Mouse (Mus musculus) midbrain, embryonic 14.5 days (tissue): ENCODE measurements around the gene Syt9. TPM values are rescaled to one million over a fixed set of nuclear protein-coding genes. Genes with fewer than 3 reads are reported as not detected.

ENCODE experiments used
- ATAC-seq: fragments of 200-750 bp; cut with Nextera tagmentation; 2 replicates; pipeline ENCODE4 v1.8.0; 2017; ENCODE audit warnings: moderate number of reproducible peaks, moderate library complexity; ENCODE audit not compliant: low FRiP score, low TSS enrichment
- DNase-seq: peaks from one replicate; pipeline ENCODE4 v3.0.0-alpha.2; 2015
- H3K27ac ChIP-seq: fragments of 300-500 bp; sonication (generic); replicated peaks from 2 replicates; pipeline ENCODE4 v1.5.1; 2014; ENCODE audit warnings: mild to moderate bottlenecking, low read depth, low read length, moderate library complexity
- H3K27me3 ChIP-seq: fragments of 300-500 bp; sonication (generic); 2 replicates; pipeline ENCODE4 v1.6.1; 2014; ENCODE audit warnings: low read length, control low read depth, mixed read lengths; ENCODE audit not compliant: control insufficient read depth, insufficient read depth
- H3K36me3 ChIP-seq: fragments of 300-500 bp; sonication (generic); 2 replicates; pipeline ENCODE4 v1.6.1; 2014; ENCODE audit warnings: low read length, control low read depth; ENCODE audit not compliant: control insufficient read depth, insufficient read depth
- H3K4me1 ChIP-seq: fragments of 300-500 bp; sonication (generic); 2 replicates; pipeline ENCODE4 v1.6.1; 2014; ENCODE audit warnings: mild to moderate bottlenecking, antibody characterized with exemption, low read length, control low read depth; ENCODE audit not compliant: control insufficient read depth, insufficient read depth
- H3K4me2 ChIP-seq: fragments of 300-500 bp; sonication (generic); 2 replicates; pipeline ENCODE4 v1.6.1; 2014; ENCODE audit warnings: mild to moderate bottlenecking, low read length, moderate library complexity
- H3K4me3 ChIP-seq: fragments of 300-500 bp; sonication (generic); replicated peaks from 2 replicates; pipeline ENCODE4 v1.5.1; 2014; ENCODE audit warnings: low read depth, low read length
- H3K9ac ChIP-seq: fragments of 300-500 bp; sonication (generic); replicated peaks from 2 replicates; pipeline ENCODE4 v1.6.1; 2014; ENCODE audit warnings: mild to moderate bottlenecking, low read length, moderate library complexity
- H3K9me3 ChIP-seq: fragments of 300-500 bp; sonication (generic); 2 replicates; pipeline ENCODE4 v1.6.1; 2016; ENCODE audit warnings: low read length, control low read depth, mixed read lengths; ENCODE audit not compliant: control insufficient read depth
- WGBS: fragments of 180-500 bp; shearing (Covaris S2); extraction: QIAGEN DNeasy Blood & Tissue Kit; methylation state at CpG from one replicate; pipeline ENCODE4 v1.1.7; 2014; 5-methylcytosine and 5-hydroxymethylcytosine counted together
- polyA plus RNA-seq: library from polyadenylated mRNA; unstranded; fragments of >200 nt; fragmentation: Nextera tagmentation; extraction: Ambion mirVana; gene quantifications from 2 replicates; pipeline ENCODE4 v1.2.1, GENCODE M21; 2014

Gene Syt9
- polyA plus RNA-seq, 1 experiment from 2014 or later: 9.7 TPM

DNA sequence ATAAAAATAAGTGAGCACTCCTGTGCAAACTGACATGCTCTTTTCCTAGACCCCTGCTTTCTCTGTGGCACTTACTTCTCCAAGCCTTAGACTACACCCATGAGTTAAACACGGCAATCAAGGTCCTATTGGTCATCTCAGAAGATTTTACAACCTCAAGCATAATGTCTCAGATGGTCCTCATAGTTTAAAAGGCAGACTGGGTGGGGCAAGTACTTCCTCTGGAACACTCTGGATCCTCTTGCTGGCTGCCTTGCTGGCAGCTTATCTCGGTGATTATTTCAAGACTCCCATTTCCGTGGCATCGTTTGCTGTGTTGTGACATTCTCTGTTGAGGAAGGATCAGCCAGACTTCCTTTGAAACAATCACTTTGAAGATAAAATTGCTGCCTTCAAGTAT is 169.5 kb downstream of the Syt9 start:
- no peak overlapping the region for H3K4me2 ChIP-seq
- no peak overlapping the region for H3K27ac ChIP-seq
- 78% methylated on average over 4 of the region's 4 CpGs for WGBS
- H3K4me3 ChIP-seq: no peak overlapping the region
- no peak for DNase-seq
- H3K27me3 ChIP-seq: no peaks in the 10 kb centered on the region
- no peaks in the 10 kb centered on the region for H3K9me3 ChIP-seq
- no peak overlapping the region for H3K9ac ChIP-seq
- no peaks in the 10 kb centered on the region for H3K4me1 ChIP-seq
- H3K36me3 ChIP-seq: no peaks in the 10 kb centered on the region
- no peak for ATAC-seq

DNA sequence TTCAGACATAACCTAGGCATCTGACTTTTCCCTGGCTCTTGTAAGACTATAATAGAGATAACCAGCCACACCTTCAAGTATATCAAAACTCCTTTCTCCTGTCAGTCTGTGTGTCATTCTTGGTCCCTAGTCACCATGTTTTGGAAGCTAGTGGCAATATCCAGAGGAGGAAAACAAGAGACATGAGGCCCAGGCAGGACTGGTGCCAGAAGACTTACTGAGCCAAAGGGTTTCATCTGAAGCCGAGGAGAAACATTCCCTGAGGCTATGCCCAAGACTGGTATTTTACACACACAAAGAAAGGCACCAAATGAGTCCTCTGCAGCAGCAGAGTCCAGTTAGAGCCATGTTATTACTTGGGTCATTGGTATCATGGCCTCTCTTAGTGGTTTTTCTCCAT is 174.5 kb downstream of the Syt9 start:
- no peak overlapping the region for H3K9ac ChIP-seq
- WGBS: 66% methylated on average over 1 of the region's 1 CpGs
- no peak for DNase-seq
- no peaks in the 10 kb centered on the region for H3K36me3 ChIP-seq
- H3K27ac ChIP-seq: no peak overlapping the region
- no peak overlapping the region for H3K4me2 ChIP-seq
- H3K27me3 ChIP-seq: no peaks in the 10 kb centered on the region
- no peaks in the 10 kb centered on the region for H3K4me1 ChIP-seq
- no peak for ATAC-seq
- no peaks in the 10 kb centered on the region for H3K9me3 ChIP-seq
- no peak overlapping the region for H3K4me3 ChIP-seq

DNA sequence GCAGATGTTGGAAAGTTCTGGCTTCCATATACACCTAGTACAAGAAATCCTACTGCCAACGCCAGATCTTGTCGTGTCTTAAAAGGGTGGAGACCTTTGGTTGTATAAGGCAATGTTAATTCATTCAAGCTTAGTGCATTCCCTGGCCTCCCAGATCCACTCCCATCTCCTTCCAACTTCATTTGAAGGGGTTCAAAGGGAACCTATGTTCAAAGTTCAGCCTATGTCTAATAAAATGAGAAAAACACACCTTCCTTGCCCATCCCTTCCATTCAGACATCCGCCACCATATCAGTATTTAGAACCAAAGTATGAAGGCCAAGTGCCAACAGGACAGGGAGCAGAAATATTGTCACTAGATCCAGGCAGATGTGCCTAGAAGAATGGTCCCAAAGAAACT is 177.3 kb downstream of the Syt9 start:
- Histone ChIP-seq H3K4me1 (no peaks in the 10 kb centered on the region), H3K27ac (no peak overlapping the region), H3K9ac (no peak overlapping the region), H3K4me3 (no peak overlapping the region), H3K27me3 (no peaks in the 10 kb centered on the region), H3K36me3 (no peaks in the 10 kb centered on the region), H3K4me2 (no peak overlapping the region), H3K9me3 (no peaks in the 10 kb centered on the region)
- WGBS: 93% methylated on average over 3 of the region's 3 CpGs
- DNase-seq: no peak
- no peak for ATAC-seq

DNA sequence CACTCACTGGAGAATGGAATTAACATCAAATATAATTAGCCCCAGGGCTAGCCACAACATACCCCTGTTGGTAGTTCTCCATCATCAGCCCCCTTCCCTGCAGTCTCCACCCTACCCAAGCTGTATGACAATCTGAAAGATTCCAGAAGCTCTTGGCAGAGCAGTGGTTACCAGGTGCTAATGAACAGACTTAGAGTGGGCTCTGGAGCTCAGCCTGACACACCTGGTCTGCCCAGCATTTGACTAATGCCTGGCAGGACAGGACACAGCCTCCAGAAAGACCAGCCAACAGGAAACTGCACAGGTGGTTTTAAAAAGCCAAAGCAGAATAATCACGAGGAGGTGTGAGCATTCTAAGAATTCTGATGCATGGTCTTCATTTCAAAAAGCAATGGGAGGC is 182.9 kb downstream of the Syt9 start:
- Histone ChIP-seq H3K4me1 (no peaks in the 10 kb centered on the region), H3K4me2 (no peak overlapping the region), H3K4me3 (no peak overlapping the region), H3K27ac (no peak overlapping the region), H3K9ac (no peak overlapping the region), H3K36me3 (no peaks in the 10 kb centered on the region), H3K9me3 (0 out of 2 replicates have a peak, but pooled peaks cover 2% of the 10 kb centered on the region), H3K27me3 (no peaks in the 10 kb centered on the region)
- WGBS: 78% methylated on average over 1 of the region's 1 CpGs
- no peak for ATAC-seq
- DNase-seq: no peak

DNA sequence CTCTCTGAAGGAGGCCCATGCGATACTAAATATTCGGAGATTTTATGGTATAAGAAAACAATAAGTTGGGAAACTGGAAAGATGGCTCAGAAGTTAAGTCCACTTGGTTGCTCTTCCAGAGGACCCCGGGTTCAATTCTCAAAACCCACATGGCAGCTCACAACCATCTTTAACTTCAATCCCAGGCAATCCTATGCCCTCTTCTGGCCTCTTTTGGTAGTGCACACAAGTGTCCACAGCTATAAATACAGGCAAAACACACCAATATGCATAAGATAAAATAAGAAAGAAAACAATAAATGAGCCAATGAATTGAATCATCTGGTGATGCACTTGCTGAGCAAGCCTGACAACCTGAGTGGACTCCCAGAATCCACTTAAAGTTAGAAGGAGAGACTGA is 185.4 kb downstream of the Syt9 start:
- Histone ChIP-seq H3K4me2 (no peak overlapping the region), H3K36me3 (no peaks in the 10 kb centered on the region), H3K27me3 (no peaks in the 10 kb centered on the region), H3K9ac (no peak overlapping the region), H3K9me3 (0 out of 2 replicates have a peak, but pooled peaks cover 2% of the 10 kb centered on the region), H3K4me3 (no peak overlapping the region), H3K27ac (no peak overlapping the region), H3K4me1 (no peaks in the 10 kb centered on the region)
- DNase-seq (no peak), ATAC-seq (no peak)
- WGBS: 84% methylated on average over 3 of the region's 3 CpGs

DNA sequence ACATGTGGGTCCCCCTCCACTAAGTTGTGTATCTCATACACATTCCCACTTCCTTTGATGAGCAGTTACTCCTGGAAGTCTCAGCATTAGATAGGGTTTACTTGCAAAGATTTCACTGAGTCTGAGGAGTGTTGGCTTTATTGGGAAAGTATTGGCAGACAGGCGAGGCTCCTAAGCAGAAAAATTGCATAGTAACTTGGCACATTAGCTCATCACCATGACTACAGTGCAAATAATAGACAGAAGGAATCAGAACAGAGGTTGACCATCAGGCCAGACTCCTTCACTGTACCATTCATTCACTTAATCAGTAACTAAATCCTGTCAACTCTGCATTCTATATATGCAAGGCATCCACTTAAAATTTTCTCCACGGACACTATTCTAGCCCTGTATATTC is 190.1 kb downstream of the Syt9 start:
- Histone ChIP-seq H3K4me3 (no peak overlapping the region), H3K4me2 (no peak overlapping the region), H3K27ac (no peak overlapping the region), H3K4me1 (no peaks in the 10 kb centered on the region), H3K36me3 (no peaks in the 10 kb centered on the region), H3K9ac (no peak overlapping the region), H3K27me3 (no peaks in the 10 kb centered on the region), H3K9me3 (0 out of 2 replicates have a peak, but pooled peaks cover 2% of the 10 kb centered on the region)
- DNase-seq: no peak
- no peak for ATAC-seq
- 75% methylated on average over 2 of the region's 2 CpGs for WGBS

DNA sequence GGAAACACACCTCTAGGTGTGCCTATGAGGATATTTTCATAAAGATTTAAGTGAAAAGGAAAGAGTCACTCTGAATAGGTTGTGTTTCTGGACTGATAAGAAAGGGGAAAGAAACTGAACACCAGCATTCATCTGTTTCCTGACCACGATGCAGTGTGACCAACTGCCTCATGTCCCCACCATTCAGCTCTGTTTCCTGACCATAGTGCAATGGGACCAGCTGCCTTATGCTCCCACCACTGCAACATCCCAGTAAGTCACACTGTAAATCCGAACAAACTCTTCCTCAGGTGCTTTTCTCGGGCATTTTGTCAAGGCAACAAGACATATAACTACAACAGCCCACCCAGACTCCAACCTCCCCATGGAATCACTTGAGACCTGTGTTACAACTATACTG is 191.1 kb downstream of the Syt9 start:
- Histone ChIP-seq H3K36me3 (no peaks in the 10 kb centered on the region), H3K4me2 (no peak overlapping the region), H3K9ac (no peak overlapping the region), H3K4me1 (no peaks in the 10 kb centered on the region), H3K4me3 (no peak overlapping the region), H3K27ac (no peak overlapping the region), H3K27me3 (no peaks in the 10 kb centered on the region), H3K9me3 (0 out of 2 replicates have a peak, but pooled peaks cover 2% of the 10 kb centered on the region)
- WGBS: 75% methylated on average over 3 of the region's 3 CpGs
- no peak for ATAC-seq
- DNase-seq: no peak

DNA sequence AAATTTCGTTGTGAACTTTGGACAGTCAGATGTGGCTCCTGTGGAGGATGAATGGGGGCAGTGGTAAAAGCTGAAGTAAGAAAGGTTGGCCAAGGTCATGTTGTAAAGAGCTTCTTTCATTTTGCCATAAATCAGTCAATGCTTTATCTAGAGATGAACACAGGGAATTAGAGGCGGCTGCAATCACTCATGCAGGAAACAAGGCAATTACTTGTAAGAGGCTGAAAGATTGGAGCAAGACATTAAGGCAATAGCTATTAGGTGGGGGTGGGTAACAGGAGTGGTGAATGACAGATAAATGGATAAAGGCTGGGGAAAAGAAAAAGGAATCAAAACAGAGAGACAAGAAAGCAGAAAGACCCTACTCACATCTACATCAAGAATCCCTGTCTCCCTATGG is 193.2 kb downstream of the Syt9 start:
- H3K36me3 ChIP-seq: no peaks in the 10 kb centered on the region
- H3K9me3 ChIP-seq: no peaks in the 10 kb centered on the region
- no peak overlapping the region for H3K9ac ChIP-seq
- H3K27ac ChIP-seq: no peak overlapping the region
- DNase-seq: no peak
- no peak overlapping the region for H3K4me2 ChIP-seq
- WGBS: 55% methylated on average over 2 of the region's 2 CpGs
- no peaks in the 10 kb centered on the region for H3K27me3 ChIP-seq
- no peak overlapping the region for H3K4me3 ChIP-seq
- ATAC-seq: no peak
- H3K4me1 ChIP-seq: no peaks in the 10 kb centered on the region

DNA sequence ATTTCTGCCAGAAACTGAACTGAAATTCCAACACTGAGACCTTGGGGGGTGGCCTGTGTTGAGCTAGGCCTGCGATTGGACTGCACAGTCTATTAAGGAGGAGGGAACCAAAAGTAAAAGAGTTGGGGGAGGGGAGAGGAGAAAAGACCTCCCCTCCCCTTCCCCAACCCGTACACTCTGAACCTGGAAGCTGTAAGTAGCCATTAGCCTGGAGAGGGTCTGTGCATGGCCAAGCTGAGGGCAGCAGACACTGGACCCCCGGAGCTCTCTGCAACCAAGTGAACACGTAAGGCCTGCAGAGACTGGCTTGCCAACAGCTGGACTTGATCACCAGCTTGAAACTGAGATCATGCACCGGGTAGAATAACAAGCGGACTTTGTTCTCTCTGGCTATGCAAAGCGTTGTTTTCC is 196.7 kb downstream of the Syt9 start, which contains the start of gene Olfml1:
TSS of gene Olfml1 (plus strand) at position 186 of the 411 bp plus-strand sequence.
- ATAC-seq: no peak
- WGBS: 73% methylated on average over 7 of the region's 7 CpGs
- no peak within 1 kb of the TSS for H3K27ac ChIP-seq

More for the DNA sequence above, 196.7 kb downstream of the Syt9 start, which contains the start of gene Olfml1:
- H3K4me2 ChIP-seq: no peak within 1 kb of the TSS
- H3K9me3 ChIP-seq: no peaks in the 10 kb centered on the region
- DNase-seq: no peak
- H3K27me3 ChIP-seq: no peaks in the 10 kb centered on the region
- no peak within 1 kb of the TSS for H3K4me3 ChIP-seq
- H3K4me1 ChIP-seq: no peaks in the 10 kb centered on the region
- no peak within 1 kb of the TSS for H3K9ac ChIP-seq
- no peaks in the 10 kb centered on the region for H3K36me3 ChIP-seq
